Mouse (Mus musculus) heart, embryonic 15.5 days (tissue): Measurements from ENCODE around the gene Tecpr1. TPM values are rescaled to one million over a fixed set of nuclear protein-coding genes. Genes with fewer than 3 reads are reported as not detected.

Experiments
- ATAC-seq: fragments of 200-750 bp; cut with Nextera tagmentation; replicated peaks from 2 replicates; pipeline ENCODE4 v1.8.0; 2017; ENCODE audit warnings: low read depth, moderate TSS enrichment; ENCODE audit not compliant: insufficient number of reproducible peaks, insufficient read depth, low FRiP score
- H3K27ac ChIP-seq: fragments of 300-500 bp; sonication (generic); 2 replicates; pipeline ENCODE4 v1.5.1; 2015; ENCODE audit warnings: mild to moderate bottlenecking, inconsistent platforms
- H3K27me3 ChIP-seq: fragments of 300-500 bp; sonication (generic); 2 replicates; pipeline ENCODE4 v1.6.1; 2015; ENCODE audit warnings: inconsistent platforms
- H3K36me3 ChIP-seq: fragments of 300-500 bp; sonication (generic); 2 replicates; pipeline ENCODE4 v1.6.1; 2015; ENCODE audit warnings: mild to moderate bottlenecking, inconsistent platforms
- H3K4me1 ChIP-seq: fragments of 300-500 bp; sonication (generic); replicated peaks from 2 replicates; pipeline ENCODE4 v1.6.1; 2015; ENCODE audit warnings: inconsistent platforms
- H3K4me2 ChIP-seq: fragments of 300-500 bp; sonication (generic); 2 replicates; pipeline ENCODE4 v1.6.1; 2015; ENCODE audit warnings: inconsistent platforms, mild to moderate bottlenecking, moderate library complexity
- H3K4me3 ChIP-seq: fragments of 300-500 bp; sonication (generic); 2 replicates; pipeline ENCODE4 v1.5.1; 2015; ENCODE audit warnings: mild to moderate bottlenecking, inconsistent platforms
- H3K9ac ChIP-seq: fragments of 300-500 bp; sonication (generic); 2 replicates; pipeline ENCODE4 v1.6.1; 2015; ENCODE audit warnings: mild to moderate bottlenecking, inconsistent platforms
- H3K9me3 ChIP-seq: fragments of 300-500 bp; sonication (generic); replicated peaks from 2 replicates; pipeline ENCODE4 v1.6.1; 2016; ENCODE audit warnings: inconsistent platforms
- WGBS: fragments of 180-500 bp; shearing (Covaris S2); methylation state at CpG from one replicate; pipeline ENCODE4 v1.1.7; 2015; ENCODE audit warnings: mixed read lengths; 5-methylcytosine and 5-hydroxymethylcytosine counted together
- polyA plus RNA-seq: library from polyadenylated mRNA; unstranded; fragments of >200 nt; fragmentation: Nextera tagmentation; extraction: Ambion mirVana; gene quantifications from 2 replicates; pipeline ENCODE4 v1.2.1, GENCODE M21; 2015

The Tecpr1 gene
- polyA plus RNA-seq, 1 experiment from 2014 or later = 13.9 TPM

DNA sequence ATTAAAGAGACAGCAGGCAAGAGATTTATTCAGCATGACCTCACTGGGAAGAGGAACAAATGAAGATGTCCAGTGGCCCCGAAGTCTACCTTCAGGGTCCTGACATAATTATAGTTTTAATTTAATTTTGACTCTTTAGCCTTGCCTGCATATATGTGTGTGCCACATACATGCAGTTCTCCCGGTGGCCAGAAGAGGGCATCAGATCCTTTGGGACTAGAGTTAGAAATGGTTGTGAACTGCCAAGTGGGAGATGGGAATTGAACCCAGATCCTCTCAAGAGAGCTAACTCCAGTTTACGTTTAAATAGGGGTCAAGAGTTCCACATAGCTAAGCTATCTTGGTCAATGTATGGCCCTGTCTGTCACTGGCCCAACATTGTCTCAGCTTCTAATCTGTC, 26.5 kb upstream of the Tecpr1 start:
- Histone ChIP-seq H3K36me3 (no peaks in the 10 kb centered on the region), H3K4me3 (no peak overlapping the region), H3K27me3 (no peaks in the 10 kb centered on the region), H3K4me1 (peaks cover 31% of the 10 kb centered on the region), H3K9me3 (no peaks in the 10 kb centered on the region), H3K27ac (no peak overlapping the region), H3K9ac (no peak overlapping the region), H3K4me2 (no peak overlapping the region)
- 78% methylated on average over 3 of the region's 3 CpGs for WGBS
- ATAC-seq = no peak

DNA sequence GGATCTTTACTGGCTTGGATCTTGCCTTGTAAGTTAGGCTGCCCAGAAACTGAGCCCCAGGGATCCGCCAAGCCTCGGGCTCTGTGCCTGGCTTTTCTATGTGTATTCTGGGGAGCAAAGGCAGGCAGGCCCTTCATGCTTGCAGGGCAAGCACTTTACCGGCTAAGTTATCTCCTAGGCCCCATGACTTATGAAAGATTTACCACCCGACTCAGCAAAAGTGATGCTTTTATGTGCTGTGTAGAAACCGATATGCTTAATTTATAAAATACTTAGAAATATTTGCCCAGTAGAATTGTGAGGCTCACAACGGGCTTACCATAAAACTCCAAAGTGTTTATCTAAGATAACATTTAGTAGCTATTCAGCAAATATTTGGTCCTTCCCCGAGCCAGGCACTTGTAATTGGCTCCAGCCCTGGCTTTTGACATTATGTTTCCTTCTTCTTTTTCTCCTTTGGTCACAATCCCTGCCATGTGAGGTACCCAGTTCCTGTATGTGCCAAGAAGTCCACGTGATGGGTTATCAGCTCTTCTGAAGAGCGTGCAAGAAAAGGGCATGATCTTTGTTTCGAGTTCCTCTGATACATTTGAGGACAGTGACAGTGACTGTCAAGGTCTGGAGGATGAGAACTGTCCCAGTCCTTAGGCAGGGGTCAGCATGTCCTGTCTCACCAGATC, 24.6 kb upstream of the Tecpr1 start:
- no peak overlapping the region for H3K4me2 ChIP-seq
- no peak overlapping the region for H3K4me3 ChIP-seq
- no peak overlapping the region for H3K9ac ChIP-seq
- WGBS = 50% methylated on average over 10 of the region's 10 CpGs
- no peaks in the 10 kb centered on the region for H3K9me3 ChIP-seq
- H3K4me1 ChIP-seq = peaks cover 23% of the 10 kb centered on the region
- ATAC-seq = no peak
- H3K27me3 ChIP-seq = no peaks in the 10 kb centered on the region
- peak overlapping the region; percentile 46 for H3K27ac ChIP-seq
- H3K36me3 ChIP-seq = no peaks in the 10 kb centered on the region

DNA sequence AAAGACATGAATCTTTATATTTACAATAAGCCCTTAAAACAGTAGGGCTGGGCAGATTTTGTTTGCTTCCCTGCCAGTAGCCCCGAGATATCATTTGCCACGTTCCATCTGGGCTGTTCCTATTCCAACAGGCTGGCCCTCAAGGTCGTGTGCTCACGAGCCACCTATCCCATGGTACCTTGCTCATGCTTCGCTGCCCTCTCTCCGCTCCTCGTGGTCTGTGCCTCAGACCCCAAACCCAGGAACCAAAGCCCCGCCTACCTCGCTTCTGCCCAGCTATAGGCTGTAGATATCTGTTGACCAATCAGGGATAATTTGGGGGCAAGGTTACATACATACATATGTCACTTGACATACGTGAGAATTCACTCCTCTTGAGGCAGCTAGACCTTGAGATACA, 23.9 kb upstream of the Tecpr1 start:
- Histone ChIP-seq H3K4me3 (no peak overlapping the region), H3K27ac (peak overlapping the region; percentile 46; the same call in 1 of the 2 replicates), H3K9me3 (no peaks in the 10 kb centered on the region), H3K4me2 (no peak overlapping the region), H3K27me3 (no peaks in the 10 kb centered on the region), H3K4me1 (peaks cover 23% of the 10 kb centered on the region), H3K9ac (no peak overlapping the region), H3K36me3 (no peaks in the 10 kb centered on the region)
- 69% methylated on average over 10 of the region's 10 CpGs for WGBS
- no peak for ATAC-seq

DNA sequence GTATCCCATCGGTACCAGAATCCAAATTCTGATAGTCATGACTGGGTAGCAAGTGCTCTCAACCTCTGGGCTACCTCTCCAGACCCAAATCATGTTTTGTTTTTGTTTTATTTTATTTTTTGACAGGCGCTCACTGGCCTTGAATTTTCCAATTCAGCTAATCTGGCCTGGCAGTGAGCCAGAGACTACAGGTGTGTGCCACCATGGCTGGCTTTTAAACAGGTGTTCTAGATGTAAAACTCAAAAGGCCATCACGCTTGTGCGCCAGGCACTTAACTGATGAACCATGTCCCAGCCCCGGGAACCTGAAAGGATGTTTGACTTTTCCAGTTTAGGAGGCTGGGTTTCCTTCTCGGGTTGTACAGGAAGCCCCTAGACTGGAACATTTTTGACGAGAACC, 23.3 kb upstream of the Tecpr1 start:
- H3K9me3 ChIP-seq = no peaks in the 10 kb centered on the region
- no peaks in the 10 kb centered on the region for H3K27me3 ChIP-seq
- 72% methylated on average over 7 of the region's 7 CpGs for WGBS
- H3K4me2 ChIP-seq = no peak overlapping the region
- no peak for ATAC-seq
- H3K36me3 ChIP-seq = no peaks in the 10 kb centered on the region
- no peak overlapping the region for H3K9ac ChIP-seq
- H3K4me1 ChIP-seq = peaks cover 21% of the 10 kb centered on the region
- no peak overlapping the region for H3K4me3 ChIP-seq
- H3K27ac ChIP-seq = no peak overlapping the region

DNA sequence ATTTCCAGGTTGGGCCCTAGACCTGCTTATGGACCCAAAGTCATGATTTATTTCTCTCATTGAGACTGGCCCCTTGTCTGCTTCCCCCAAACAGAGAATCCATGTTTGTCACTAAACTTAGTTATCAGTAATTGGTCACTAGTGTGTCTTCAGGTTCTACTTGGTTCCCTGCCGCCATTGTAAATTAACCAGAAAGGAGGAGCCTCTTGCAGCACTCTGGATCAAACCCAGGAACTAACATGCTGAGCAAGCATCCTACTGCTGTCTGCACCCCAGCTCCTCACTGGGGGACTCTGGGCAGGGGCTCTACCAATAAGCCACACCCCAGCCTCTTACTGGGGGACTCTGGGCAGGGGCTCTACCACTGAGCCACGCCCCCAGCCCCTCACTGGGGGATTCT, 22.2 kb upstream of the Tecpr1 start:
- Histone ChIP-seq H3K27me3 (no peaks in the 10 kb centered on the region), H3K27ac (no peak overlapping the region), H3K4me1 (peaks cover 15% of the 10 kb centered on the region), H3K4me2 (no peak overlapping the region), H3K9me3 (no peaks in the 10 kb centered on the region), H3K36me3 (no peaks in the 10 kb centered on the region), H3K9ac (no peak overlapping the region), H3K4me3 (no peak overlapping the region)
- ATAC-seq = no peak
- 64% methylated on average over 2 of the region's 2 CpGs for WGBS

DNA sequence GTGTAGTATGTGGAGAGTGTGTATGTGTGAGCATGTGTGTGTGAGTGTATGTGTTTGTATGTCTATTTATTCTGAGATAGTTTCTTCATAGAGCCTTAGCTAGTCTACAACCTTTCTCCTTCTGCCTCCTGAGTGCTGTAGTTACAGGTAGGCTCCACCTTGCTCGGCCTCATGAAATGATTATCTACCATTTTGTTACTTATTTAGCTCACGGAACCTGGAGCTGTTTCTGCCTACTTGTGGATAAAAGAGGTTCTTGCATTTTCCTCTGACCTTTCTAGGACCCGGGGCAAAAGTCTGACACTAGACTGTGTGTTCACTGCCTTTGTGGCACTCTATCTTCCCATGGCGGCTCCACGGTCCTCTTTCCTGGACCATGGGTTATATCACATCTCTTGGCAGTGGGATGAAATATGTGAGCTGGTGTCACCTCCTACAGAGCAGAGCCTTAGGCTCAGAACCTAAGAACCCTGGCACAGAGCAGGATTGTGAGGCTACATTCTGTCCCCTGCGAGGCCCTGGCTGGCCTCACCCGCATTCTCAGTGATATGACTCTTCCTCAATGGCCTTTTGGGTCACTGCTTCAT, 20.6 kb upstream of the Tecpr1 start, which contains the start of gene Bri3:
Gene Bri3, plus strand, starts transcription at position 537 of the 587 bp plus-strand sequence.
- Histone ChIP-seq H3K4me3 (no peak within 1 kb of the TSS), H3K4me1 (peaks cover 15% of the 10 kb centered on the region), H3K4me2 (no peak within 1 kb of the TSS), H3K27me3 (no peaks in the 10 kb centered on the region), H3K9ac (no peak within 1 kb of the TSS), H3K27ac (no peak within 1 kb of the TSS), H3K36me3 (no peaks in the 10 kb centered on the region), H3K9me3 (no peaks in the 10 kb centered on the region)
- ATAC-seq = no peak
- WGBS = 86% methylated on average over 7 of the region's 7 CpGs

DNA sequence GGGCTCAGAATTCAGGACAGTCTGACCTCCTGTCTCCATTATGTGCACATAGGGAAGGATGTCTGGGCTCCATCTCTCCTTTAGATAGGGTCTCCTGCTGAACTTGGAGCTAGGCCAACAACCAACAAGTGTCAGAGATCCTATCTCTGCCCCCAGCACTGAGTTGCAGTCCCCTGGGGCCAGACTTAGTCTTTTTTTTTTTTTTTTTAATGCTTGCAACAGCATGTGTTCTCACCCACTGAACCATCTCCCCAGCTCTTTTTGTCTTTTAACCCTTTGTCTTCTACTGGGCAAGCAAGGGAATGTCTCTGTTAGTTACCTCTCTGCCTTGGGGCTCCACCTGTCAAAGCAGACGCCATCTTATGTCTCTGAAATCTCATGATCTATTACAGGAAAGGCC, 15.6 kb upstream of the Tecpr1 start:
- no peak for ATAC-seq
- no peaks in the 10 kb centered on the region for H3K36me3 ChIP-seq
- H3K4me2 ChIP-seq = no peak overlapping the region
- no peak overlapping the region for H3K27ac ChIP-seq
- H3K4me3 ChIP-seq = no peak overlapping the region
- no peaks in the 10 kb centered on the region for H3K9me3 ChIP-seq
- H3K4me1 ChIP-seq = no peaks in the 10 kb centered on the region
- H3K9ac ChIP-seq = no peak overlapping the region
- no peaks in the 10 kb centered on the region for H3K27me3 ChIP-seq
- WGBS = 67% methylated on average over 1 of the region's 1 CpGs

DNA sequence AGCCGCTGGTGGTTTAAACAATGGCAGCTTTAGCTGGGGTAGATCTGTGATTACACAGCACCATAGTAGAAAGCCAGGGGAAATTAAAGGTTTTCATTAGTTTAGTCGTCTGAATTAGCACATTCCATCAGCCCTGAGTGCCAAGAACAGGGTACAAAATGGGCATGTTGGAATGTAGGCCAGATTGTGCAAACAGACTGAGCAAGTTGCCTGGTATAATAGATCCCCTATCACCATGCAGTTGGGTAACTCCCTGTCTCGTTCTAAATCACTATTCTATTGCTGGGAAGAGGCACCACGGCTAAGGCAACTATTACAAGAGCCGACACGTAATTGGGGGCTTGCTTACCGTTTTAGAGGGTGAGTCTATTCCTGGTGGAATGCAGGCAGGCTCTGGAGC, 11.3 kb upstream of the Tecpr1 start:
- Histone ChIP-seq H3K27ac (no peak overlapping the region), H3K36me3 (no peaks in the 10 kb centered on the region), H3K4me2 (no peak overlapping the region), H3K27me3 (no peaks in the 10 kb centered on the region), H3K9me3 (no peaks in the 10 kb centered on the region), H3K9ac (no peak overlapping the region), H3K4me3 (no peak overlapping the region), H3K4me1 (no peaks in the 10 kb centered on the region)
- ATAC-seq = no peak
- WGBS = 82% methylated on average over 7 of the region's 7 CpGs

DNA sequence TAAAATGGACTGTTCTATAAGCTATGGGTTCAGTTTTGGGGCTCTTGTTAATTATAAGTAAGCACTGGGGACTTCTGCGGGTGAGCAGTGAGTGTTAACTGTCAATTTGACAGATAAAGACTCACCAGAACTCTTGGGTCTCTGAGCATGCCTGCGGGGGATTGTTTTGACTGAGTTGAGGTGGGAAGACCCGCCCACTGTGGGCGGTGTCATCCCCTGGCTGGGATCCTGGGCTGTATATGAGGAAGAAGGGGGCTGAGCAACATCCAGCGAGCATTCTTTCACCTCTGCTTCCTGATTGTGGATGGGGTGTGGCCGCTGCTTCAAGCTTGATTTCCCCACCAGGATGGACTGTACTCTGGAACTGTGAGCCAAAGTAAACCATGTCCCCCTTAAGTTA, 10.8 kb upstream of the Tecpr1 start:
- H3K4me1 ChIP-seq = no peaks in the 10 kb centered on the region
- H3K4me3 ChIP-seq = no peak overlapping the region
- no peak for ATAC-seq
- H3K9me3 ChIP-seq = no peaks in the 10 kb centered on the region
- no peaks in the 10 kb centered on the region for H3K36me3 ChIP-seq
- H3K27ac ChIP-seq = no peak overlapping the region
- no peak overlapping the region for H3K4me2 ChIP-seq
- WGBS = 67% methylated on average over 6 of the region's 6 CpGs
- H3K9ac ChIP-seq = no peak overlapping the region
- H3K27me3 ChIP-seq = no peaks in the 10 kb centered on the region

DNA sequence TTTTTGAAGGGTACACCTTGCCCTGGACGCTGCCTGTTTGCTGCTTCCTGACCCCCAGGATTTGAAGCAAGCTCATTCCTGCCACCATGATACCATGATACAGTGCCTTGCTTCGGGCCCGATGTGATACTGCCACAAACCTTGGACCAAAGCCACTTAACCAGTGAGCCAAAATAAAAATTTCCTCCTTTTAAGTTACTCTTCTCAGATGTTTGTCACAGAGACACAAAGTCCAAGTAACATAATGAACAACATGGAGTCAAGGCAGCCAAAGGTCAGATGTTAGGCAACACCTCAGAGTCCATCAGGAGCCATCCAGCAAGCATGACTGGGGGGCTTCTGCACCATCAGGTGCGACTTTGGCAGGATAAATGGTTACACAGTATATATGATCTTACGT, 9.1 kb upstream of the Tecpr1 start:
- H3K27me3 ChIP-seq = no peaks in the 10 kb centered on the region
- 87% methylated on average over 5 of the region's 5 CpGs for WGBS
- no peak overlapping the region for H3K4me3 ChIP-seq
- H3K36me3 ChIP-seq = no peaks in the 10 kb centered on the region
- no peaks in the 10 kb centered on the region for H3K4me1 ChIP-seq
- H3K9me3 ChIP-seq = no peaks in the 10 kb centered on the region
- no peak overlapping the region for H3K4me2 ChIP-seq
- H3K9ac ChIP-seq = no peak overlapping the region
- H3K27ac ChIP-seq = no peak overlapping the region
- no peak for ATAC-seq

DNA sequence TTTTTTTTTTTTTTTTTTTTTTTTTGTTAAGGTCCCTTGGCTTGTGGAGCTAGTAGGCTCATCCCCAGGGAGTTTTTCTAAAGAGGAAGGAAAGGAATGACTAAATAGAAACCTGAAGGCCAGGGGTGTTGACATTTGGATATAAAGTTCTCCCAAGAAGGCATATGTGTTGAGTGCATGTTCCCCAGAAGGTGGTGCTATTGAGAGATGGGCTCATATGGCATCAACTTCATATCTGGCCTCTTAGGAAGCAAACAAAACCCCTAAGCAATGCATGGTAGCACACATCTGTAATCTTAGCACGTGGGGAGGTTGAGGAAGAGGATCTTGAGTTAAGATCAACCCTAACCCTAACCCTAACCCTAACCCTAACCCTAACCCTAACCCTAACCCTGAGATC, 8.0 kb upstream of the Tecpr1 start:
- Histone ChIP-seq H3K27me3 (no peaks in the 10 kb centered on the region), H3K4me3 (no peak overlapping the region), H3K36me3 (no peaks in the 10 kb centered on the region), H3K4me2 (no peak overlapping the region), H3K4me1 (no peaks in the 10 kb centered on the region), H3K9me3 (no peaks in the 10 kb centered on the region), H3K9ac (no peak overlapping the region), H3K27ac (no peak overlapping the region)
- 77% methylated on average over 1 of the region's 1 CpGs for WGBS
- no peak for ATAC-seq

DNA sequence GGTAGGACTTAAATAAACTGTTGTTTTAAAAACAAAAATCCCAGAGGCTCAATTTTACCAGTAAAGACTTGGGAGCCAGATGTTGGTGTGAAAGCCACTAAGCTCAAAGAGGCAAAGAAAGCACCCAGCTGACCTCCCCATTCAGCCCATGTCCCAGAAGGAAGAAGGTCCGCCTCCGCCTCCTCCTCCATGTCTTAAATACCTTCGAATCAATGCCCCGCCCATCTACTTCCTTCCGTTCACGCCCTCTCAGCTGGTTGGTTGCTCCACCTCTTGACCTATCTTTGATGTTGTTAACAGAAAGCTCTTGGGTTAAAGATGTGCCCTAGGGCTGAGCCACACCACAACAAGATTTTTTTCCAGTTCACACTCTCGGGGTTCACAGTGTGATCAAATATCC, 6.8 kb upstream of the Tecpr1 start:
- no peak overlapping the region for H3K4me2 ChIP-seq
- no peak for ATAC-seq
- H3K4me3 ChIP-seq = no peak overlapping the region

More for the DNA sequence above, 6.8 kb upstream of the Tecpr1 start:
- Histone ChIP-seq H3K9ac (no peak overlapping the region), H3K4me1 (no peaks in the 10 kb centered on the region), H3K27me3 (no peaks in the 10 kb centered on the region), H3K36me3 (no peaks in the 10 kb centered on the region), H3K9me3 (no peaks in the 10 kb centered on the region), H3K27ac (no peak overlapping the region)
- WGBS = 83% methylated on average over 7 of the region's 7 CpGs
